Mouse (Mus musculus): ENCODE results near the gene Wdr5. TPM values are rescaled to one million over a fixed set of nuclear protein-coding genes. Genes with fewer than 3 reads are reported as not detected.

Gene Wdr5
- polyA plus RNA-seq, 1 experiment, result 22.6 TPM

GRCm38 (mm10) chr2:27486725-27487124 lies 28.2 kb upstream of the Wdr5 start:
- TF ChIP-seq POLR2A (IDR thresholded peaks at IDR 0.05; ENCODE audit: low read depth, low read length), result no peak
- no peak for TF ChIP-seq CTCF (IDR thresholded peaks at IDR 0.05; ENCODE audit: extremely low read depth, insufficient read length, insufficient replicate concordance, low read depth, low read length)
- Histone ChIP-seq H3K36me3 (ENCODE audit: control insufficient read depth, insufficient read depth, low read length) (no peaks in the 10 kb centered on the region), H3K27me3 (ENCODE audit: control insufficient read depth, insufficient read depth, low read length) (no peaks in the 10 kb centered on the region), H3K4me1 (ENCODE audit: control insufficient read depth, insufficient read depth, insufficient read length, low read length) (no peaks in the 10 kb centered on the region), H3K4me3 (ENCODE audit: low read depth, low read length) (no peak overlapping the region), H3K27ac (ENCODE audit: insufficient read depth, low read depth, low read length) (no peak overlapping the region)
- WGBS, result 61% methylated on average over 4 of the region's 4 CpGs

DNA sequence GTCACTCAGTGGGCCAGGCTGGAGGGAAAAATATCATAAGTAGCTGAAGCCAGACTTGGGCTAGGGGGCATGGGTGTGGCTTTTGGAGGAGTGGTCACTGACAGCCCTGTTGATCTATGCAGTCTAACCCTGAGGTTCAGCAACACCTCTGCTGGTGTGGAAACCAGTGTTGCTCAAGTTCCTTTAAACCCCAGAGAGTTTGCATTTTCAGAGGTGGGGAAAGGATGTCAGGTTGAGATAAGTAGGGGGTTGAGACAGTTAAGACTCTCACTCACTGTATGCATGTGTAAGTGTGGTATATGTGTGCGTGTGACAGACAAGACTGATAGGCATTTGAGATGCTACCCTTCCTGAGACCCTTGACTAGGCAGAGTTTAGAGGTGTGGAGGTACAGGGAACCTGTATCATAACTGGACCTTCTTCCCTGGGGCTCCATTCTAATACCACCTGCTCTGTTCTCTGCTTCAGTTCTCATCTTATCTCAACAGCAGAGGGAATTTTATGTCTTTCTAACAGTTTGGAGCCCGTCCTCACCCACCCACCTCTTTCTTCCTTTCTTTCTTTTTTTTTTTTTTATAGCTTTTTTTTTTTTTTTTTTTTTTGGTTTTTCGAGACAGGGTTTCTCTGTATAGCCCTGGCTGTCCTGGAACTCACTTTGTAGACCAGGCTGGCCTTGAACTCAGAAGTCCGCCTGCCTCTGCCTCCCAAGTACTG lies 27.5 kb upstream of the Wdr5 start:
- H3K27ac ChIP-seq (ENCODE audit: insufficient read depth, low read depth, low read length), result no peak overlapping the region
- H3K4me3 ChIP-seq (ENCODE audit: low read depth, low read length), result no peak overlapping the region
- 78% methylated on average over 3 of the region's 4 CpGs for WGBS
- H3K27me3 ChIP-seq (ENCODE audit: control insufficient read depth, insufficient read depth, low read length), result no peaks in the 10 kb centered on the region
- no peaks in the 10 kb centered on the region for H3K36me3 ChIP-seq (ENCODE audit: control insufficient read depth, insufficient read depth, low read length)
- TF ChIP-seq POLR2A (IDR thresholded peaks at IDR 0.05; ENCODE audit: low read depth, low read length) (no peak), CTCF (IDR thresholded peaks at IDR 0.05; ENCODE audit: extremely low read depth, insufficient read length, insufficient replicate concordance, low read depth, low read length) (no peak)
- no peaks in the 10 kb centered on the region for H3K4me1 ChIP-seq (ENCODE audit: control insufficient read depth, insufficient read depth, insufficient read length, low read length)

- no peak overlapping the region for H3K27ac ChIP-seq (ENCODE audit: insufficient read depth, low read depth, low read length)
- H3K4me3 ChIP-seq (ENCODE audit: low read depth, low read length), result no peak overlapping the region
- H3K36me3 ChIP-seq (ENCODE audit: control insufficient read depth, insufficient read depth, low read length), result no peaks in the 10 kb centered on the region
- H3K4me1 ChIP-seq (ENCODE audit: control insufficient read depth, insufficient read depth, insufficient read length, low read length), result no peaks in the 10 kb centered on the region
- no peaks in the 10 kb centered on the region for H3K27me3 ChIP-seq (ENCODE audit: control insufficient read depth, insufficient read depth, low read length)
- TF ChIP-seq POLR2A (IDR thresholded peaks at IDR 0.05; ENCODE audit: low read depth, low read length) (no peak), CTCF (IDR thresholded peaks at IDR 0.05; ENCODE audit: extremely low read depth, insufficient read length, insufficient replicate concordance, low read depth, low read length) (no peak)
- WGBS, result 83% methylated on average over 1 of the region's 1 CpGs
Observed at GRCm38 (mm10) chr2:27488362-27488761, 26.6 kb upstream of the Wdr5 start.

DNA sequence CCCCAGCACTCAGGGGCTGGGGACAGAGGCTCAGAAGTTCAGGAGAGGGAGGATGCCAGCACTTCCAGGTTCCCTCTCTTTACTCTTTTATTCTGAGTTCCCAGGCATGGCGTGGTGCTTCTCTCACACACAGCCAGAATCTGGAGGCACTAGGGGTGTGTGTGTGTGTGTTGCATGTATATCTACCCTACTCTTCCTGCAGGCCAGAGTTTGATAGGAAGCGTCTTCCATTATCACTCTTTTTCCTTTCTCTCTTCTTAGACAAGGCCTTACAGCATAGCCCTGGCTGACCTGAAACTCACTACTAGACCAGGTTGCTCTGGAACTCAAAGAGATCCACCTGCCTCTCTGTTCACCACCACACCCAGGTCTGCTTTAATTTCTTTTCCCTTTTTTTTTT lies 24.0 kb upstream of the Wdr5 start:
- Histone ChIP-seq H3K4me1 (ENCODE audit: control insufficient read depth, insufficient read depth, insufficient read length, low read length) (no peaks in the 10 kb centered on the region), H3K4me3 (ENCODE audit: low read depth, low read length) (no peak overlapping the region), H3K36me3 (ENCODE audit: control insufficient read depth, insufficient read depth, low read length) (no peaks in the 10 kb centered on the region), H3K27me3 (ENCODE audit: control insufficient read depth, insufficient read depth, low read length) (no peaks in the 10 kb centered on the region), H3K27ac (ENCODE audit: insufficient read depth, low read depth, low read length) (no peak overlapping the region)
- no peak for TF ChIP-seq CTCF (IDR thresholded peaks at IDR 0.05; ENCODE audit: extremely low read depth, insufficient read length, insufficient replicate concordance, low read depth, low read length)
- TF ChIP-seq POLR2A (IDR thresholded peaks at IDR 0.05; ENCODE audit: low read depth, low read length), result no peak
- WGBS, result 94% methylated on average over 2 of the region's 2 CpGs

DNA sequence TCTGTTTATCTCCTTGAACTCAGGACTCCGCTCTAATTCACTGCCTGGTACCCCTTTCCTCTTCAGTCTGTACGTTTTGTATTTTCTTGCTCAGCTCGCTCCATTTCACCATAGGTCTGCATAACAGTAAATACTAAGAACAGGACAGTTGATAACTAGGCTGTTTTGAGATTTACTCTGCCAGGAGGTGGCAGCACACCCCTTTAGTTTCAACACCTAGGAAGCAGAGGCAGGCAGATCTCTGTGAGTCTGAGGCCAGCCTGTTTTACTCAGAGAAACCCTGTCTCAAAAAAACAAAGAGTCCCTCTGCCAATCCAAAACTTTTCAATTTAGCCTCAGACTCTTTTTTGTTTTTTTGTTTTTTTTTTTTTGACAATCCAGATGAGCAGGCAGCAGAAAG lies 21.0 kb upstream of the Wdr5 start:
- WGBS, result 95% methylated on average over 3 of the region's 3 CpGs
- TF ChIP-seq POLR2A (IDR thresholded peaks at IDR 0.05; ENCODE audit: low read depth, low read length) (no peak), CTCF (IDR thresholded peaks at IDR 0.05; ENCODE audit: extremely low read depth, insufficient read length, insufficient replicate concordance, low read depth, low read length) (no peak)
- Histone ChIP-seq H3K36me3 (ENCODE audit: control insufficient read depth, insufficient read depth, low read length) (no peaks in the 10 kb centered on the region), H3K4me3 (ENCODE audit: low read depth, low read length) (no peak overlapping the region), H3K27me3 (ENCODE audit: control insufficient read depth, insufficient read depth, low read length) (no peaks in the 10 kb centered on the region), H3K4me1 (ENCODE audit: control insufficient read depth, insufficient read depth, insufficient read length, low read length) (no peaks in the 10 kb centered on the region), H3K27ac (ENCODE audit: insufficient read depth, low read depth, low read length) (no peak overlapping the region)

DNA sequence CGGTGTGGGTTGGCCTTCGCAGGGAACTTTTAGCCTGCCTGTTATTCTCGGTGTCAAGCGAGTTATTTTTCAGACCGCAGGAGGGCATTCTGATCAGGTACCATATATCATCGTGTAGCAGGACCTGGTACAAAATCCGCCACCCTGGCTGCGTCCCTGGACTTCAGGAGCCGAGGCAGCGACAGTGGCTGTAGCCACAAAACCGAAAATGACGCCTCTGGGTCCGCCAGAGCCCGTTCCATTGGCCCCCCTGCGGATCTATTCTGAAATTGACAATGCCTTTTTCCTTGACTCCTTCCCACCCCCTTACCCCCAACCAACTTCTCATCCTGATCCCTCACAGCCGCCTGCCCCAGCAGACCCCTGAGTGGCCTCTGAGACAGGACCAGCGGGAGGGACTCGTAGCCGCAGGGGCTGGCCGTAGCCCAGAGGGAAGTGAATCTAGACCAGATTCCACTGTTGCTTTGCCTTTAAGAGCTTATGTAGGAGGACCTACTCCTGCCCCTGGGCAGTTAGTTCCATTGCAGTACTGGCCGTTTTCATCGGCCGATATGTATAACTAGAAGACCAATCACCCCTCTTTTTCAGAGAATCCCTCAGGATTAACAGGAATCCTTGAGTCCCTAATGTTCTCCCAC lies 18.4 kb upstream of the Wdr5 start:
- TF ChIP-seq CTCF (IDR thresholded peaks at IDR 0.05; ENCODE audit: extremely low read depth, insufficient read length, insufficient replicate concordance, low read depth, low read length) (no peak), POLR2A (IDR thresholded peaks at IDR 0.05; ENCODE audit: low read depth, low read length) (no peak)
- H3K4me1 ChIP-seq (ENCODE audit: control insufficient read depth, insufficient read depth, insufficient read length, low read length), result no peaks in the 10 kb centered on the region
- WGBS, result 69% methylated on average over 23 of the region's 23 CpGs
- H3K36me3 ChIP-seq (ENCODE audit: control insufficient read depth, insufficient read depth, low read length), result no peaks in the 10 kb centered on the region
- H3K4me3 ChIP-seq (ENCODE audit: low read depth, low read length), result peak overlapping the region; percentile 58
- H3K27ac ChIP-seq (ENCODE audit: insufficient read depth, low read depth, low read length), result no peak overlapping the region
- H3K27me3 ChIP-seq (ENCODE audit: control insufficient read depth, insufficient read depth, low read length), result no peaks in the 10 kb centered on the region

- Histone ChIP-seq H3K36me3 (ENCODE audit: control insufficient read depth, insufficient read depth, low read length) (no peaks in the 10 kb centered on the region), H3K4me1 (ENCODE audit: control insufficient read depth, insufficient read depth, insufficient read length, low read length) (peaks cover 5% of the 10 kb centered on the region; the same call in 1 of the 2 replicates), H3K4me3 (ENCODE audit: low read depth, low read length) (no peak overlapping the region), H3K27ac (ENCODE audit: insufficient read depth, low read depth, low read length) (peak overlapping the region; percentile 33), H3K27me3 (ENCODE audit: control insufficient read depth, insufficient read depth, low read length) (no peaks in the 10 kb centered on the region)
- WGBS, result 71% methylated on average over 7 of the region's 7 CpGs
- TF ChIP-seq POLR2A (IDR thresholded peaks at IDR 0.05; ENCODE audit: low read depth, low read length) (no peak), CTCF (IDR thresholded peaks at IDR 0.05; ENCODE audit: extremely low read depth, insufficient read length, insufficient replicate concordance, low read depth, low read length) (no peak)
Observed at GRCm38 (mm10) chr2:27504113-27504885, 10.7 kb upstream of the Wdr5 start.
